Mouse (Mus musculus): ENCODE measurements around the gene Tars2.

- TF ChIP-seq CTCF (IDR thresholded peaks at IDR 0.05; ENCODE audit: low read depth, low read length), result no peak
- no peak for TF ChIP-seq GATA1 (IDR thresholded peaks at IDR 0.05; ENCODE audit: borderline replicate concordance, low read length)
- no peak for TF ChIP-seq POLR2AphosphoS5 (IDR thresholded peaks at IDR 0.05; ENCODE audit: insufficient replicate concordance, low read depth, low read length)
- TF ChIP-seq TAL1 (conservative IDR thresholded peaks at IDR 0.05; ENCODE audit: low read depth, low read length), result no peak
- no peak; the same call in 1 of the 2 replicates for TF ChIP-seq GATA2 (IDR thresholded peaks at IDR 0.05; ENCODE audit: borderline replicate concordance, low read depth, low read length)
Observed at GRCm38 (mm10) chr3:95732744-95733521, 27.1 kb downstream of the Tars2 start.

All from G1E (cell line).